Mouse (Mus musculus): ENCODE measurements around the gene Bst2.
"Not testable (repeated sequence)": the region's sequence is repeated elsewhere in the genome, so short reads cannot be mapped to it uniquely, and the experiment has no call there.

Bst2 gene

GRCm38 (mm10) chr8:71521634-71522033 is 15.6 kb downstream of the Bst2 start:
- in situ Hi-C loops (cut with MboI, MseI) = loop anchor here (5.0 kb wide), 1 partner anchor 79 kb away; no protein-coding TSS in a partner anchor

- in situ Hi-C loops (cut with MboI, MseI) = not testable (repeated sequence)
Measured at GRCm38 (mm10) chr8:71519037-71519825, 18.0 kb downstream of the Bst2 start.

GRCm38 (mm10) chr8:71516786-71517185 is 20.5 kb downstream of the Bst2 start:
- in situ Hi-C loops (cut with MboI, MseI) = no loop called here

- in situ Hi-C loops (cut with MboI, MseI) = no loop called here
Measured at GRCm38 (mm10) chr8:71515043-71515442, 22.2 kb downstream of the Bst2 start.

- in situ Hi-C loops (cut with MboI, MseI) = no loop called here
Measured at GRCm38 (mm10) chr8:71513018-71513754, 24.1 kb downstream of the Bst2 start.

- in situ Hi-C loops (cut with MboI, MseI) = no loop called here
Measured at GRCm38 (mm10) chr8:71511644-71512043, 25.6 kb downstream of the Bst2 start, which contains the start of gene Plvap. Plvap (minus strand) TSS chr8:71511752.

- in situ Hi-C loops (cut with MboI, MseI) = no loop called here
Measured at GRCm38 (mm10) chr8:71509316-71509715, 27.9 kb downstream of the Bst2 start.

GRCm38 (mm10) chr8:71507589-71508104 is 29.6 kb downstream of the Bst2 start:
- in situ Hi-C loops (cut with MboI, MseI) = no loop called here

- in situ Hi-C loops (cut with MboI, MseI) = no loop called here
Measured at GRCm38 (mm10) chr8:71505979-71506378, 31.3 kb downstream of the Bst2 start.

GRCm38 (mm10) chr8:71505326-71505725 is 31.9 kb downstream of the Bst2 start:
- in situ Hi-C loops (cut with MboI, MseI) = no loop called here

- in situ Hi-C loops (cut with MboI, MseI) = no loop called here
Measured at GRCm38 (mm10) chr8:71504349-71504748, 32.9 kb downstream of the Bst2 start.

- in situ Hi-C loops (cut with MboI, MseI) = no loop called here
Measured at GRCm38 (mm10) chr8:71498816-71499690, 38.2 kb downstream of the Bst2 start.

GRCm38 (mm10) chr8:71497881-71498501 is 39.3 kb downstream of the Bst2 start:
- in situ Hi-C loops (cut with MboI, MseI) = no loop called here

GRCm38 (mm10) chr8:71497077-71497645 is 40.1 kb downstream of the Bst2 start:
- in situ Hi-C loops (cut with MboI, MseI) = no loop called here

- in situ Hi-C loops (cut with MboI, MseI) = no loop called here
Measured at GRCm38 (mm10) chr8:71496481-71496880, 40.8 kb downstream of the Bst2 start.

- in situ Hi-C loops (cut with MboI, MseI) = no loop called here
Measured at GRCm38 (mm10) chr8:71495811-71496210, 41.4 kb downstream of the Bst2 start.

- in situ Hi-C loops (cut with MboI, MseI) = no loop called here
Measured at GRCm38 (mm10) chr8:71495039-71495438, 42.2 kb downstream of the Bst2 start.

- in situ Hi-C loops (cut with MboI, MseI) = loop anchor here (5.0 kb wide), 2 partner anchors 49 to 816 kb away; partner anchors contain the start of genes Bst2 and Lsm4
Measured at GRCm38 (mm10) chr8:71488454-71488853, 48.8 kb downstream of the Bst2 start.

GRCm38 (mm10) chr8:71487691-71488445 is 49.4 kb downstream of the Bst2 start, which contains the start of gene Gtpbp3:
Gtpbp3 (plus strand) TSS chr8:71488103.
- in situ Hi-C loops (cut with MboI, MseI) = loop anchor here (5.0 kb wide), 2 partner anchors 49 to 816 kb away; partner anchors contain the start of genes Bst2 and Lsm4

GRCm38 (mm10) chr8:71486136-71486529 is 51.1 kb downstream of the Bst2 start:
- in situ Hi-C loops (cut with MboI, MseI) = loop anchor here (5.0 kb wide), 2 partner anchors 51 to 814 kb away; partner anchors contain the start of genes Bst2 and Lsm4

Data from T-helper 2 cell (primary cell).